In genomic region chr1:178530301-178531078, GRCm38 (mm10) we compare ENCODE assay signal across 8 mouse cellular contexts. TPM values are rescaled to one million over a fixed set of nuclear protein-coding genes. Genes with fewer than 3 reads are reported as not detected.
DNase-seq lines count a peak whose midpoint lies in the region; ATAC-seq and TF ChIP-seq lines count a peak whose summit lies in the region.

No protein-coding gene starts in this region.

- no peaks in the 10 kb centered on the region for H3K36me3 ChIP-seq in forebrain, embryonic 14.5 days (ENCODE audit: control insufficient read depth, insufficient read depth, low read length)
- no peaks in the 10 kb centered on the region for H3K36me3 ChIP-seq in heart, postnatal 0 days (replicated peaks; ENCODE audit: control insufficient read depth, insufficient read depth, low read length)
- no peaks in the 10 kb centered on the region for H3K36me3 ChIP-seq in liver, embryonic 13.5 days
- no peaks in the 10 kb centered on the region for H3K36me3 ChIP-seq in stomach, postnatal 0 days (ENCODE audit: control insufficient read depth, insufficient read depth, low read length)

- ATAC-seq in forebrain, embryonic 14.5 days = peak; percentile 61
- peak; percentile 46 for ATAC-seq in heart, postnatal 0 days (ENCODE audit: insufficient read depth, low read depth)
- peak; percentile 32; the same call in 1 of the 2 replicates for ATAC-seq in liver, embryonic 13.5 days (ENCODE audit: low read depth)
- ATAC-seq in stomach, postnatal 0 days (ENCODE audit: low FRiP score, low TSS enrichment) = peak; percentile 55

- H3K9ac ChIP-seq in forebrain, embryonic 14.5 days (ENCODE audit: low read length) = peak overlapping the region; percentile 71
- H3K9ac ChIP-seq in heart, postnatal 0 days (replicated peaks; ENCODE audit: low read depth, low read length) = peak overlapping the region; percentile 46; the same call in 1 of the 2 replicates
- no peak overlapping the region for H3K9ac ChIP-seq in liver, embryonic 13.5 days
- peak overlapping the region; percentile 58 for H3K9ac ChIP-seq in stomach, postnatal 0 days (ENCODE audit: low read length)

- 0 out of 2 replicates have a peak, but pooled peaks cover 5% of the 10 kb centered on the region for H3K27me3 ChIP-seq in forebrain, embryonic 14.5 days (replicated peaks; ENCODE audit: control insufficient read depth, insufficient read depth, low read length)
- peaks cover 4% of the 10 kb centered on the region; the same call in 1 of the 2 replicates for H3K27me3 ChIP-seq in heart, postnatal 0 days (ENCODE audit: control insufficient read depth, insufficient read depth, low read length)
- H3K27me3 ChIP-seq in liver, embryonic 13.5 days = peaks cover 72% of the 10 kb centered on the region
- H3K27me3 ChIP-seq in stomach, postnatal 0 days (ENCODE audit: control insufficient read depth, insufficient read depth, low read length) = no peaks in the 10 kb centered on the region; the same call in 1 of the 2 replicates

- peak overlapping the region; percentile 100 for H3K4me2 ChIP-seq in forebrain, embryonic 14.5 days (ENCODE audit: low read length)
- H3K4me2 ChIP-seq in heart, postnatal 0 days (ENCODE audit: low read depth, low read length) = peak overlapping the region; percentile 100
- H3K4me2 ChIP-seq in liver, embryonic 13.5 days = peak overlapping the region; percentile 76
- H3K4me2 ChIP-seq in stomach, postnatal 0 days (replicated peaks; ENCODE audit: low read depth) = peak overlapping the region; percentile 100

- WGBS in forebrain, embryonic 14.5 days = under 1% methylated on average over 61 of the region's 62 CpGs
- WGBS in heart, postnatal 0 days = under 1% methylated on average over 62 of the region's 62 CpGs
- WGBS in liver, embryonic 13.5 days (ENCODE audit: insufficient replicate concordance) = under 1% methylated on average over 62 of the region's 62 CpGs
- WGBS in stomach, postnatal 0 days = under 1% methylated on average over 62 of the region's 62 CpGs

- 0 out of 2 replicates have a peak, but pooled peaks have one; percentile 27 for TF ChIP-seq POLR2A in brain, embryonic 14.5 days (IDR thresholded peaks at IDR 0.05; ENCODE audit: borderline replicate concordance, extremely low read depth, insufficient read depth, insufficient read length, poor library complexity, severe bottlenecking)

- TF ChIP-seq EP300 in heart, postnatal 0 days (IDR thresholded peaks at IDR 0.05; ENCODE audit: low read depth) = no peak
- no peak for TF ChIP-seq EP300 in stomach, postnatal 0 days (optimal IDR thresholded peaks at IDR 0.05)

- DNase-seq in B cell, adult 2 months = peak; percentile 48 to 52
- DNase-seq in brain, embryonic 14.5 days (ENCODE audit: low read depth) = peak; percentile 90
- peak; percentile 85 for DNase-seq in forebrain, embryonic 14.5 days (ENCODE audit: low spot score)
- peak; percentile 78 for DNase-seq in heart, postnatal 0 days (ENCODE audit: low spot score)
- peak; percentile 79 to 86 for DNase-seq in kidney, postnatal 25 days
- no peak for DNase-seq in liver, embryonic 13.5 days
- DNase-seq in neural tube, embryonic 10.5 days (ENCODE audit: extremely low spot score, low spot score) = peak; percentile 89
- DNase-seq in stomach, postnatal 0 days (ENCODE audit: low spot score) = peak; percentile 86

- H3K4me3 ChIP-seq in forebrain, embryonic 14.5 days (ENCODE audit: low read depth, low read length) = peak overlapping the region; percentile 63
- H3K4me3 ChIP-seq in heart, postnatal 0 days (ENCODE audit: low read depth, low read length) = peak overlapping the region; percentile 81
- peak overlapping the region; percentile 56 for H3K4me3 ChIP-seq in liver, embryonic 13.5 days (replicated peaks)
- peak overlapping the region; percentile 61 for H3K4me3 ChIP-seq in stomach, postnatal 0 days (ENCODE audit: low read depth, low read length)

- peaks cover 11% of the 10 kb centered on the region for H3K4me1 ChIP-seq in forebrain, embryonic 14.5 days (ENCODE audit: control insufficient read depth, insufficient read depth, low read length)
- peaks cover 19% of the 10 kb centered on the region; the same call in 1 of the 2 replicates for H3K4me1 ChIP-seq in heart, postnatal 0 days (ENCODE audit: control insufficient read depth, insufficient read depth)
- H3K4me1 ChIP-seq in liver, embryonic 13.5 days (replicated peaks) = peaks cover 30% of the 10 kb centered on the region
- peaks cover 8% of the 10 kb centered on the region; the same call in 1 of the 2 replicates for H3K4me1 ChIP-seq in stomach, postnatal 0 days (replicated peaks; ENCODE audit: control insufficient read depth, insufficient read depth)

- H3K9me3 ChIP-seq in forebrain, embryonic 14.5 days (replicated peaks; ENCODE audit: control insufficient read depth, low read length) = no peaks in the 10 kb centered on the region
- no peaks in the 10 kb centered on the region for H3K9me3 ChIP-seq in heart, postnatal 0 days (replicated peaks; ENCODE audit: control insufficient read depth, low read length)
- no peaks in the 10 kb centered on the region for H3K9me3 ChIP-seq in liver, embryonic 13.5 days (replicated peaks)
- H3K9me3 ChIP-seq in stomach, postnatal 0 days (ENCODE audit: control insufficient read depth, low read length) = 0 out of 2 replicates have a peak, but pooled peaks cover 3% of the 10 kb centered on the region

- TF ChIP-seq CTCF in brain, embryonic 14.5 days (IDR thresholded peaks at IDR 0.05; ENCODE audit: borderline replicate concordance, extremely low read depth, insufficient read depth, insufficient read length) = peak; percentile 73
- TF ChIP-seq CTCF in heart, postnatal 0 days (IDR thresholded peaks at IDR 0.05; ENCODE audit: low read depth) = peak; percentile 68
- peak; percentile 82 for TF ChIP-seq CTCF in stomach, postnatal 0 days (IDR thresholded peaks at IDR 0.05; ENCODE audit: low read depth)

- no peak overlapping the region for H3K27ac ChIP-seq in forebrain, embryonic 14.5 days (ENCODE audit: low read depth, low read length)
- no peak overlapping the region for H3K27ac ChIP-seq in heart, postnatal 0 days (ENCODE audit: low read depth)
- no peak overlapping the region for H3K27ac ChIP-seq in liver, embryonic 13.5 days
- H3K27ac ChIP-seq in stomach, postnatal 0 days (replicated peaks) = no peak overlapping the region

RNA-seq across cellular contexts. Expression of gene Kif26b, which starts 1.6 kb away (rescaled TPM):
- polyA plus RNA-seq in brain, embryonic 14.5 days (2012; rRNA removed) = 5.6 and 17.0 TPM in 2 replicates
- 2.7 and 3.8 TPM in 2 replicates for polyA plus RNA-seq in forebrain, embryonic 14.5 days (2014; fragmentation: Nextera tagmentation; extraction: Ambion mirVana)
- 19.8 and 23.8 TPM in 2 replicates for total RNA-seq in heart, postnatal 0 days (2014; rRNA removed; ENCODE audit: low replicate concordance)
- 1.7 and 1.8 TPM in 2 replicates for polyA plus RNA-seq in heart, postnatal 0 days (2015; fragmentation: Nextera tagmentation; extraction: Ambion mirVana)
- 0.10 and 0.21 TPM in 2 replicates for polyA plus RNA-seq in liver, embryonic 13.5 days (2015; fragmentation: Nextera tagmentation; extraction: Ambion mirVana)
- 0.69 and 0.85 TPM in 2 replicates for polyA plus RNA-seq in stomach, postnatal 0 days (2015; fragmentation: Nextera tagmentation; extraction: Ambion mirVana)
